Mouse (Mus musculus) monocyte, adult 59 days (primary cell): ENCODE results near the gene Klra10. TPM values are rescaled to one million over a fixed set of nuclear protein-coding genes. Genes with fewer than 3 reads are reported as not detected.

Experiments
- total RNA-seq, 2 experiments: library from RNA; stranded (reverse); gene quantifications; one replicate each; pipeline ENCODE4 v1.2.4; 2023

The Klra10 gene
- total RNA-seq = 1 to 10 TPM; 4.4 to 5.2 TPM

GRCm38 (mm10) chr6:130281828-130282227 lies at the start of gene Klra10:
Klra10 (minus strand) TSS chr6:130281928.

GRCm38 (mm10) chr6:130233222-130233621 lies 48.5 kb downstream of the Klra10 start, which contains the start of gene Klra7:
Klra7 (minus strand) TSS chr6:130233322.

Other genes with a start within 250 kb of the Klra10 start
- under 1 TPM in 1 of 2 experiments, not detected in 1; 0.39 TPM for gene Klra4, start 214.7 kb downstream of the Klra10 start, total RNA-seq
- gene Klra8, start 152.0 kb downstream of the Klra10 start, total RNA-seq = 1 to 10 TPM; 3.4 to 4.3 TPM
- gene Klra9, start 88.8 kb downstream of the Klra10 start, total RNA-seq = 1 to 10 TPM in 1 of 2 experiments, under 1 TPM in 1; 0.97 to 2.6 TPM
- not detected for gene Klra7, start 48.6 kb downstream of the Klra10 start, total RNA-seq
- gene Klra3, start 55.6 kb upstream of the Klra10 start, total RNA-seq = 1 to 10 TPM; 2.2 to 2.7 TPM
- gene Klra1, start 104.9 kb upstream of the Klra10 start, total RNA-seq = not detected